Mouse (Mus musculus): ENCODE results near the gene Pxk.

DNA sequence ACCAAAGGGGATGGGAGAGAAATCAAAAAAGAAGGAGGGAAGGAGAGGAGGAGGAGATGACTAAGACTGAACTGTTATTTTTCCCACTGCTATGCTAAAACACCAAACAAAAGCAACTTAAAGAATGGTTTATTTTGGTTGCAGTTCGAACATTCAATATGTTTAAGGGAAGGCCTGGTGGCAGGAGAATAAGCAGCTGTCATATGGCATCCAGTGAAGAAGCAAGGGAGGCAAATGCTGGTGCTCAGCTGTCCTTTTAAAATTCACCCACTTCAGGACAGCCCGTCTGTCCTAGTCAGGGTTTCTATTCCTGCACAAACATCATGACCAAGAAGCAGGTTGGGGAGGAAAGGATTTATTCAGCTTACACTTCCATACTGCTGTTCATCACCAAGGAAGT lies 19.4 kb downstream of the Pxk start:
- TF ChIP-seq CTCF (IDR thresholded peaks at IDR 0.05; ENCODE audit: borderline replicate concordance, control insufficient read depth, extremely low read depth, insufficient read depth, low read length, poor library complexity) (no peak), POLR2A (IDR thresholded peaks at IDR 0.05; ENCODE audit: control insufficient read depth, extremely low read depth, insufficient read depth, low read length, poor library complexity) (no peak)
